Mouse (Mus musculus) left cerebral cortex, adult 9 months (tissue): ENCODE measurements around the gene Slc25a23.
A peak's percentile ranks its signal among the peaks of the same experiment; 100 is the strongest.

ENCODE experiments used
- DNase-seq, 2 experiments: peaks; one replicate each; pipeline ENCODE4 v3.0.0; 2022; ENCODE audit warnings: low spot score in 2 of 2

Gene Slc25a23

GRCm38 (mm10) chr17:57019693-57020092 is 40.0 kb downstream of the Slc25a23 start:
- no peak for DNase-seq

DNA sequence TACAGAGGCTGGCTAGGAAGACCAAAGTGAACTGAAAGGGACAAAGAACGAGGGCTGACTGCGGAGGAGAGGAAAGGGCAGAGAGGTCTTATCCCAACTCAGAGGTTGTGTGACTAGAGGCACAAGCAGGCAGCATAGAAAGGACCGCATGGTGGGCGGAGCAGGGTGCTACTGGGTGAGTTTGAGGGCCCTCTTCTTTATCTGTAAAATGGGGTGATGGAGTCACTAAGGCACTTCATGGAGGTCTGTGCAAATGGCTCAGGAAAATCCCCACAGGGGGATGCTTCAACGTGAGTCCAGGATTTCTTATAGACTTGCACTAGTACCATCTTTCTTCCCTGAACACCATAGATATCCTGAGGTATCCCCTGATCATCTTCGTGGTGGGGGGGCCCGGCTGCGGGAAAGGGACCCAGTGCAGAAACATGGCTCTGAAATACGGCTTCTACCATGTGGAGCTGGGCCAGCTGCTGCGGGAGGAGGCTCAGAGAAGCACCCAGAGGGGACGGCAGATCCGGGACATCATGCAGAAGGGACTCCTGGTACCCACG is 47.3 kb downstream of the Slc25a23 start:
- DNase-seq: no peak

- DNase-seq: peak; percentile 93 to 96
Observed at GRCm38 (mm10) chr17:57011236-57012141, 48.2 kb downstream of the Slc25a23 start, which contains the start of the genes Gtf2f1 and Gm17949. Gene Gtf2f1, minus strand, starts transcription at chr17:57011288. Gene Gm17949, plus strand, starts transcription at chr17:57011469.

GRCm38 (mm10) chr17:57010911-57011235 is 48.8 kb downstream of the Slc25a23 start:
- no peak for DNase-seq

- no peak for DNase-seq
Observed at GRCm38 (mm10) chr17:57007137-57007905, 52.3 kb downstream of the Slc25a23 start.

GRCm38 (mm10) chr17:57003994-57004393 is 55.7 kb downstream of the Slc25a23 start:
- no peak for DNase-seq

- no peak for DNase-seq
Observed at GRCm38 (mm10) chr17:57001228-57001627, 58.4 kb downstream of the Slc25a23 start.

DNA sequence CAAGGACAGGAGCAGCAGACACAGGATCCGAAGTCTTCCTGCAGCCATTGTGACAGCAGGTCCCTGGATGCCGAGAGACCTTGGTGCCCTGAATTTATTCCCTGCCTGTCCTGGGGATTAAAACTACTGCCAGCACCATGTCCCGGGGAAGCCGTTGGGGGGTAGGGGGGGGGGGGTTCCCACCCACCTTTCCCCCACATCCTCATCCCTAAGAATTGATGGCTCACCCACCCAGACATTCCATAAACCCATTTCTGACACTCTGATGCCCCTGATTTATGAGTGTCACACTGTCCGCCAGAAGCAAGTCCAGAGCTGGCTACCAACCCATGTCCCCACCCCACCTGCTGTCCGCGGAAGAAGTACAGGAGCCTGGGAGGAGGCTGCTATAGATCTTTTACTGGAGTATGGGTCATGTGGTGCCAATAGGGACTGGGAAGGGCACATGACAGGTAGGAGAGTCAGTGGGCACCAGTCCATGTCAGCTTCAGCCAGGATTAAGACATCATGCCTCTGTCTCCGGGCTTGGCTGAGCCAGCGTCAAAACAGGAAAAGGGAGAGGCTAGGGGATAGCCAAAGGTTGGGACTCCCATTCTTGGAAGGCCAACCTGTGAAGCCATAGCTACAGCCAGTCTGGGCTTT is 59.6 kb downstream of the Slc25a23 start, which contains the start of gene Pspn:
Gene Pspn, minus strand, starts transcription at position 51 of the 642 bp plus-strand sequence.
- no peak for DNase-seq

DNA sequence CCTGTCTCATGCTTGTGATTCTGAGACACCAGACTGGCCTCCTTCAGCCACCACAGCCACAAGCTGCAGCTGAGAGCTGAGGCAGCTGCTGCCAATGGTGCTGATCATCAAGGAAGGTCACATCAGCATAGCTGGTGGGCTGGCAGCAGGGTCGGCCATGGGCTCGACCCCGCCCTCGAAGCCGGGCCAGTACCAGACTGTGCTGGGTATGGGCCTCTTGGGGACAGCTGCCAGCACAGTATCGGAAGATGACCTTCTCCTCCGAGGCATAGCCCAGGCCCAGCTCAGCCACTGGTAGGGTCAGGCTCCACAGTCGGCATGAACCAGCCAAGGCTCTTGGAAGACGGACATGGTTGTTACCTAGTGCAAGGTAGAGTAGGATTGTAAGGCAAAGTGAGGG is 60.2 kb downstream of the Slc25a23 start:
- no peak for DNase-seq

- peak; percentile 94 to 96 for DNase-seq
Observed at GRCm38 (mm10) chr17:56997029-56997667, 62.5 kb downstream of the Slc25a23 start, which contains the start of gene Alkbh7. Gene Alkbh7, plus strand, starts transcription at chr17:56997339.

- no peak for DNase-seq
Observed at GRCm38 (mm10) chr17:56996506-56996905, 63.2 kb downstream of the Slc25a23 start.

- DNase-seq: no peak
Observed at GRCm38 (mm10) chr17:56995046-56995445, 64.6 kb downstream of the Slc25a23 start.
